Mouse (Mus musculus) stomach, embryonic 14.5 days (tissue): ENCODE measurements around the gene Morc1. TPM values are rescaled to one million over a fixed set of nuclear protein-coding genes. Genes with fewer than 3 reads are reported as not detected.
A peak's percentile ranks its signal among the peaks of the same experiment; 100 is the strongest.

Source experiments
- ATAC-seq: fragments of 200-750 bp; cut with Nextera tagmentation; 2 replicates; pipeline ENCODE4 v1.8.0; 2017; ENCODE audit warnings: low read depth, moderate TSS enrichment; ENCODE audit not compliant: insufficient number of reproducible peaks, insufficient read depth, low FRiP score
- H3K27ac ChIP-seq: fragments of 300-500 bp; sonication (generic); 2 replicates; pipeline ENCODE4 v1.5.1; 2014; ENCODE audit warnings: mild to moderate bottlenecking, low read length, moderate library complexity, mixed read lengths
- H3K27me3 ChIP-seq: fragments of 300-500 bp; sonication (generic); 2 replicates; pipeline ENCODE4 v1.6.1; 2014; ENCODE audit warnings: low read length, control low read depth, mixed read lengths; ENCODE audit not compliant: control insufficient read depth, insufficient read depth
- H3K36me3 ChIP-seq: fragments of 300-500 bp; sonication (generic); 2 replicates; pipeline ENCODE4 v1.6.1; 2014; ENCODE audit warnings: mild to moderate bottlenecking, control low read depth, low read length, moderate library complexity, mixed read lengths; ENCODE audit not compliant: control insufficient read depth, insufficient read depth
- H3K4me1 ChIP-seq: fragments of 300-500 bp; sonication (generic); 2 replicates; pipeline ENCODE4 v1.6.1; 2014; ENCODE audit warnings: low read length, control low read depth, mixed read lengths; ENCODE audit not compliant: control insufficient read depth, insufficient read depth
- H3K4me2 ChIP-seq: fragments of 300-500 bp; sonication (generic); replicated peaks from 2 replicates; pipeline ENCODE4 v1.6.1; 2014; ENCODE audit warnings: low read depth, low read length, control low read depth
- H3K4me3 ChIP-seq: fragments of 300-500 bp; sonication (generic); 2 replicates; pipeline ENCODE4 v1.5.1; 2014; ENCODE audit warnings: low read depth, low read length, control low read depth
- H3K9ac ChIP-seq: fragments of 300-500 bp; sonication (generic); replicated peaks from 2 replicates; pipeline ENCODE4 v1.6.1; 2014; ENCODE audit warnings: low read depth, mild to moderate bottlenecking, control low read depth, low read length, moderate library complexity, mixed read lengths
- H3K9me3 ChIP-seq: fragments of 300-500 bp; sonication (generic); 2 replicates; pipeline ENCODE4 v1.6.1; 2016; ENCODE audit warnings: low read depth, low read length, control low read depth; ENCODE audit not compliant: control insufficient read depth
- WGBS: fragments of 180-500 bp; shearing (Covaris S2); extraction: QIAGEN DNeasy Blood & Tissue Kit; methylation state at CpG from one replicate; pipeline ENCODE4 v1.1.7; 2014; 5-methylcytosine and 5-hydroxymethylcytosine counted together
- polyA plus RNA-seq: library from polyadenylated mRNA; unstranded; fragments of >200 nt; fragmentation: Nextera tagmentation; extraction: Ambion mirVana; gene quantifications from 2 replicates; pipeline ENCODE4 v1.2.1, GENCODE M21; 2014

Morc1 gene
- polyA plus RNA-seq, 1 experiment from 2014 or later, result 0.10 TPM

DNA sequence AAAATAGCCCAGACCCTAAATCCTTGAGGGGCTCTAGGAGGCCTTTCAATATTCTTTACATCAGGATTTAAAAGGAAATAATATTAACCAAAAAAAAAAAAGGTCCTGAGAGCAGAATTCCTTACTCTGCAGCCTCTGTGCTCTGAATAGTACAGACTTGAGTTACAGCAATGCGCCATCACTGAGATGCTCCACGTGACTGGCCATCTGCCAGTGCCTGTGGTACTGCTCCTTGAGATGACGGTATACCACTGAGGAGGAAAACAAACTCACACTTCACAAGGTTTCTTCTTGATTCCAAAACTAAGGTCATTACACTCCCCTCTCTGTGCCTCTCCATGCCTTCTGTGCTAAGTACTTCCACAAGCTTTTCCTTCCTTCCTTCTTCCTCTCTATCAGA, 195.1 kb downstream of the Morc1 start:
- Histone ChIP-seq H3K4me1 (no peaks in the 10 kb centered on the region), H3K9ac (no peak overlapping the region), H3K9me3 (no peaks in the 10 kb centered on the region), H3K36me3 (no peaks in the 10 kb centered on the region), H3K27ac (no peak overlapping the region), H3K27me3 (no peaks in the 10 kb centered on the region), H3K4me3 (no peak overlapping the region), H3K4me2 (no peak overlapping the region)
- ATAC-seq, result no peak
- 62% methylated on average over 3 of the region's 3 CpGs for WGBS

DNA sequence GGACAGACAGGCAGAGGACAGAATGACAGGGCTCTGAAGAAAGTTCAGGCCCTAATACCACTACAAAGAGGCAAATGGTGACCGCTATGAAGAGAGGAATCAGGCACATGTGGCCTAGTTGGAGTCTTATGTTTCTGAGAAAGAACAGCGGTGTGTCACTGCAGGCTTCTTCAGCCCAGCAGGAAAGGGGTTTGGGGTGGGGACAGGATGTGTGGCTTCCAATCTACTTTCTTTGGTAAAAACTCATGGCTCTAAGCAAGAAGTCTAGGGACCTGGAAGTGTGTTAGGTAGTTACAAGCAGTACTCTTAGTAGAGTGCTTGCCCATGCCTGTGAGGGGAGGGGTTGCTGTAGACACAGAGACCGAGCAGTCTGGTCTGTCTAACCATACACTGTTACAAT, 196.3 kb downstream of the Morc1 start:
- 84% methylated on average over 3 of the region's 3 CpGs for WGBS
- H3K4me1 ChIP-seq, result no peaks in the 10 kb centered on the region
- no peak overlapping the region for H3K27ac ChIP-seq
- no peaks in the 10 kb centered on the region for H3K27me3 ChIP-seq
- ATAC-seq, result no peak
- H3K9ac ChIP-seq, result no peak overlapping the region
- H3K9me3 ChIP-seq, result no peaks in the 10 kb centered on the region
- H3K4me2 ChIP-seq, result no peak overlapping the region
- no peak overlapping the region for H3K4me3 ChIP-seq
- H3K36me3 ChIP-seq, result no peaks in the 10 kb centered on the region

DNA sequence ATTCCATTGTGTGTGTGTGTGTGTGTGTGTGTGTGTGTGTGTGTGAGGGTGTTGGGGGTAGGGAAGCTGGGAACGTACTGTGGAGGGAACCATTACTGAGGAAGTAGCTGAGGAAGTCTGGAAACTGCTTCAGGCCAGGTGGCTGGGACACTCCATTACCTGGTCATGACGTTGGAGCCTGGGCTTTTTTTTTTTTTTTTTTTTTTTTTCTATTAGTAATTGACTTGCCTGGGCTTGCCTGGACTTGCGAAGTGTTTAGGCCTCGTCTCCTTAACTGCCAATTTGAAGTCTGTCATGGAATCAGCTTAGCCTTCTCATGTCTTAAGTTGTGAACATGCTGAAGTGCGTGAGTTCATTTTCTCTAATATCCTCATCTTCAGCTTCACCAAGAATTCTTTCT, 198.7 kb downstream of the Morc1 start:
- Histone ChIP-seq H3K4me1 (no peaks in the 10 kb centered on the region), H3K27me3 (no peaks in the 10 kb centered on the region), H3K36me3 (no peaks in the 10 kb centered on the region), H3K4me2 (no peak overlapping the region), H3K9ac (no peak overlapping the region), H3K9me3 (no peaks in the 10 kb centered on the region), H3K27ac (no peak overlapping the region), H3K4me3 (no peak overlapping the region)
- WGBS, result 68% methylated on average over 5 of the region's 5 CpGs
- ATAC-seq, result no peak

DNA sequence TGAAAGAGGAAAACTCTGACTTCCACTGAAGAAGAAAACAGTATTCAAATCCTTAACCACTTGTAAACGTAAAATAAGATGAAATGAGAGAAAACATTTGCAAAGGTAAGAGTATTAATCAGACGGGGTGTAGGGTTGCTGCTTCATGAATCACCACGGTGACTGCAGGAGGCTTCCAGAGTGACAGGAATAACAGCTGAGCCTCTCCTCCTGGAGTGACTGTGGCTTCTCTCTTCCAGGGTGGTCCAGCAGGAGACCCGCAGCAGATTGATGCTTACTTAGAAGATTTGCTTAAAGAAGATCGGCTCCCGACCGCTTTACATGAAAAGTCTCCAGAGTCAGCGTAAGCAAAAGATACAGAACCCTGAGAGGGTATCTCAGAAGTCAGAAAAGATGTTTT, 199.4 kb downstream of the Morc1 start:
- Histone ChIP-seq H3K9ac (no peak overlapping the region), H3K9me3 (no peaks in the 10 kb centered on the region), H3K36me3 (no peaks in the 10 kb centered on the region), H3K4me1 (no peaks in the 10 kb centered on the region), H3K27ac (no peak overlapping the region), H3K27me3 (no peaks in the 10 kb centered on the region), H3K4me2 (no peak overlapping the region), H3K4me3 (no peak overlapping the region)
- 15% methylated on average over 8 of the region's 8 CpGs for WGBS
- no peak for ATAC-seq

DNA sequence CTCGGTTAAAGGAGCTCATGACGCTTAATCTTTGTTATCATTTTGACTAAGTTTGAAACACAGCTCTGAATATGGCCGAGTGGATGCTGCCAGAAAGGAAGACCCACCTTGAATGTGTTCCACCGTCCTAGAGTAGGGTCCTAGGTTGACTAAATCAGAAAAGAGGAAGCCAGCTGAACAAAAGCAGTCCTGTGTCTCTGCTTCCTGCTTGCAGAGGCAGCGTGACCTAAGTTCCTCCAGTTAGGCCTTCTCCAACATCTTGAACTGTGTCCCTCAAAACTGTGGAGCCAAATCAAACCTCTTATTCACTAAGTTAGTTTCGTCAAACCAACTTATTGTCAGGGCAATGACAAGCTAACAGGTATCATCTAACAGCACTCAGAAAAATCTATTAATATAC, 201.3 kb downstream of the Morc1 start:
- H3K27me3 ChIP-seq, result no peaks in the 10 kb centered on the region
- H3K9me3 ChIP-seq, result no peaks in the 10 kb centered on the region
- H3K4me3 ChIP-seq, result no peak overlapping the region
- no peaks in the 10 kb centered on the region for H3K36me3 ChIP-seq
- H3K4me2 ChIP-seq, result no peak overlapping the region
- WGBS, result 86% methylated on average over 6 of the region's 6 CpGs
- no peaks in the 10 kb centered on the region for H3K4me1 ChIP-seq
- ATAC-seq, result no peak
- no peak overlapping the region for H3K9ac ChIP-seq
- no peak overlapping the region for H3K27ac ChIP-seq

DNA sequence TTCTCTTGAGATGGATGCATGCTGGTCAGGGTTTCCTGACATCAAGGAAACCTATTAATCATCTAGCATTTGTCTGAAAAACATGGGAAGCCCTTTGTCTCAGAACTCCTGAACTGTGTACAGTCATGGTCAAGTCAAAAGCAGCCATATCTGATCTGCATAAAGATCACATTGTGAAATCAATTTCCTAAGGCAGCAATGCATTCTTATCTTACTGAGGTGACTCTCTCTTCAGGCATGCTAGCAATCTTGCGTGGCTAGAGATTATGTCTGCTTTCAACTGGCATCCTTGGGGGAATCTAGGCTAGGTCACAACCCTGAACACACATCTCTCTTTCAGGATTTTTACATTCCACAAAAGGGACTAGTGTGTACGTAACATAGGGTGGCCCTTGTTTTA, 215.2 kb downstream of the Morc1 start:
- 63% methylated on average over 2 of the region's 2 CpGs for WGBS
- no peaks in the 10 kb centered on the region for H3K36me3 ChIP-seq
- ATAC-seq, result no peak

DNA sequence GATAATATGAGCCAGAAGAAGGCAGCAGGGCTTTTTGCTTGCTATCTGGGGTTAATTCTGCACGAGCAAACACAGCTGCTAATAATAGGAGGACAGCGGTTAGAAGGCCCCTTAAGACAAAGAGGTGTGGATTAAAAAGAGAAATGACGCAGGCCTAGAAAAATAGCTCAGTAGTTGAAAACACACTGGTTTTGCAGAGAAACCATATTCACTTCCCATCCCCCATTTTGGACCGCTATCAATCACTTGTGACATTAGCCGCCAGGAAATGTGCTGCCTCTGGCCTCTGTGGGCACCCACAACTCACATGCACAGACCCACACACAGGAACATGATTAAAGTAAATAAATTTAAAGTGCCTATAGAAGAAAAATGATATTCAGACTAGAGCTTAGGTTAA, 240.7 kb downstream of the Morc1 start:
- H3K9me3 ChIP-seq, result no peaks in the 10 kb centered on the region
- 42% methylated on average over 5 of the region's 5 CpGs for WGBS
- H3K4me2 ChIP-seq, result no peak overlapping the region
- ATAC-seq, result no peak
- no peaks in the 10 kb centered on the region for H3K27me3 ChIP-seq
- H3K36me3 ChIP-seq, result no peaks in the 10 kb centered on the region
- no peak overlapping the region for H3K9ac ChIP-seq
- H3K27ac ChIP-seq, result no peak overlapping the region
- no peak overlapping the region for H3K4me3 ChIP-seq
- no peaks in the 10 kb centered on the region for H3K4me1 ChIP-seq

More for the DNA sequence above, 215.2 kb downstream of the Morc1 start:
- no peak overlapping the region for H3K4me2 ChIP-seq
- no peaks in the 10 kb centered on the region for H3K4me1 ChIP-seq
- H3K9ac ChIP-seq, result no peak overlapping the region
- H3K27ac ChIP-seq, result no peak overlapping the region
- H3K9me3 ChIP-seq, result no peaks in the 10 kb centered on the region
- no peak overlapping the region for H3K4me3 ChIP-seq
- no peaks in the 10 kb centered on the region for H3K27me3 ChIP-seq

DNA sequence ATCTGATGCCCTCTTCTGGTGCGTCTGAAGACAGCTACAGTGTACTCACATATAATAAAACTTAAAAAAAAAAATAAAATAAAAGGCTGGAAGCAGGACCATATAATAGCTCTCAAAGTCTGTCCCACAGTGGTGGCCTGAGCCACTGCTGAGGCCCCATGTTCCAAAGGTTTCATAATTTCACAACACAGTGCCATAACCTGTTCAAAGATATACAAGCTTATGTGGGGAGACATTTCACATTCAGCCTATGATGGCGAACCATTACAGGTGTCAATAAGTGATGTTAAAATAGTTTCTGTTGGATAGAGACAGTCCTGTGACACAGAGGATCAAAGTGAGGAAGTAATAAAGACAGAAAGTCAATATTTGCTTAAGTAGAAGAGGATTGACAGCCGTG, 241.6 kb downstream of the Morc1 start:
- Histone ChIP-seq H3K27me3 (no peaks in the 10 kb centered on the region), H3K4me2 (no peak overlapping the region), H3K9ac (no peak overlapping the region), H3K36me3 (no peaks in the 10 kb centered on the region), H3K4me3 (no peak overlapping the region), H3K27ac (no peak overlapping the region), H3K4me1 (no peaks in the 10 kb centered on the region), H3K9me3 (no peaks in the 10 kb centered on the region)
- 80% methylated on average over 3 of the region's 3 CpGs for WGBS
- no peak for ATAC-seq

DNA sequence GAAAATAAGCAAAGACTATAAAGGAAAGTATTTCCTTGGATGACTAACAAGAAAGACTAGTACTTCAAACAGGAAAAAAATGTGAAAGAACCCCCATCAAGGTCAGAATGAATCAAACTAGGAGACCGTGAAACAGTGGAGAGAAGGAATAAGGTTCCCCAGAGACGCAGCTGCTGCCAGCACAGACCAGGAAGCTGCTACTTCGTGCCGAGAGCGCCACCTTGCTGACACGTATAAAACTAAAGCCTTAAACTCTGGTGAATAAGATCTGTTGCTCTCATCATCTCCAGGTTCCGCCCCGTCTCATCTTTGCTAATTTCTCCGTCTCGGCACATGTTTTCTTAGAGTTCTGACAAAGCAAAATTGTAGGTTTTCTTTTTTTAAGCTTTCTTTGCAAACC, 244.6 kb downstream of the Morc1 start:
- H3K4me3 ChIP-seq, result no peak overlapping the region
- H3K9me3 ChIP-seq, result no peaks in the 10 kb centered on the region
- ATAC-seq, result peak; percentile 79; the same call in 1 of the 2 replicates
- H3K36me3 ChIP-seq, result no peaks in the 10 kb centered on the region
- WGBS, result 14% methylated on average over 10 of the region's 10 CpGs
- H3K9ac ChIP-seq, result no peak overlapping the region
- no peaks in the 10 kb centered on the region for H3K27me3 ChIP-seq
- H3K27ac ChIP-seq, result no peak overlapping the region
- H3K4me2 ChIP-seq, result no peak overlapping the region
- no peaks in the 10 kb centered on the region for H3K4me1 ChIP-seq
